Comparison of ENCODE assay signal across 24 mouse cellular contexts in the genomic region with DNA sequence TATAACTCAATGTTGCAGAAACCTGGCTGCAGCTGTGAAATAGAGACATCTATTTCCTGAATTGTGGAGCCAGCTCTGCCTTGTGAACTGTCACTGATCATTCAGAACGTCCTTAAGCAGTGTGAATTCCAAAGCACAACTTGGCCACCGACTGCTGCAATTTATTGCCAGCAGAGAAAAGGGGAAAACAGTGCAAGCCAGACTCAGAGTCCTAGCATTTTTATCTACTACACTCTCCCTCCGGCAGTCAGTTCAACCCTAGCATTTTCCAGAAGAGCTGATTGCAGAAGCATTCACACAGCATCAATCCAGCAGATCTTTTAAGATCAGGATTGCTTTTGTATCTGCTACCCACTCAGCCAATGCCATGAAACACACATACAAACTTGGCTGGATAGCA. TPM values are rescaled to one million over a fixed set of nuclear protein-coding genes. Genes with fewer than 3 reads are reported as not detected.
DNase-seq lines count a peak whose midpoint lies in the region; ATAC-seq and TF ChIP-seq lines count a peak whose summit lies in the region.
"Had no signal": no experiment of that assay in that cellular context is flagged by ENCODE, and none has a peak within 500 bp of the region (broad histone marks: within the 10 kb centered on the region; RNA-seq: fewer than 3 reads in every experiment).

No protein-coding gene starts in this region.

- H3K9ac ChIP-seq in heart, embryonic 12.5 days: peak overlapping the region; percentile 25; the same call in 1 of the 2 replicates
- H3K9ac ChIP-seq in neural tube, embryonic 15.5 days (replicated peaks): no peak overlapping the region
- H3K9ac ChIP-seq: forebrain, embryonic 15.5 days; kidney, embryonic 15.5 days; limb, embryonic 15.5 days; liver, embryonic 14.5 days; lung, embryonic 14.5 days; neural tube, embryonic 12.5 days; stomach, embryonic 15.5 days had no signal

- TF ChIP-seq CTCF in left cerebral cortex, adult 2 months (IDR thresholded peaks at IDR 0.05): no peak
- no peak for TF ChIP-seq CTCF in cortical plate, adult 2 months (IDR thresholded peaks at IDR 0.05; ENCODE audit: extremely low read depth, insufficient read depth, low read length)

- no peak overlapping the region for H3K4me3 ChIP-seq in heart, embryonic 12.5 days
- no peak overlapping the region for H3K4me3 ChIP-seq in left cerebral cortex, adult 2 months
- no peak overlapping the region for H3K4me3 ChIP-seq in cortical plate, adult 2 months (ENCODE audit: insufficient read depth, low read length)
- no peak overlapping the region for H3K4me3 ChIP-seq in neural tube, embryonic 15.5 days (replicated peaks)
- H3K4me3 ChIP-seq: embryonic facial prominence, embryonic 10.5 days; forebrain, embryonic 15.5 days; kidney, embryonic 15.5 days; limb, embryonic 15.5 days; megakaryocyte, embryonic 14.5 days; neural tube, embryonic 12.5 days; stomach, embryonic 15.5 days had no signal

- no peak for TF ChIP-seq POLR2A in cortical plate, adult 2 months (IDR thresholded peaks at IDR 0.05; ENCODE audit: extremely low read depth, insufficient read depth, low read length)

- H3K9me3 ChIP-seq in heart, embryonic 12.5 days (replicated peaks): no peaks in the 10 kb centered on the region
- no peaks in the 10 kb centered on the region for H3K9me3 ChIP-seq in neural tube, embryonic 15.5 days (replicated peaks)
- H3K9me3 ChIP-seq: embryonic facial prominence, embryonic 10.5 days; forebrain, embryonic 15.5 days; kidney, embryonic 15.5 days; limb, embryonic 15.5 days; megakaryocyte, embryonic 14.5 days; neural tube, embryonic 12.5 days; stomach, embryonic 15.5 days had no signal

- no peaks in the 10 kb centered on the region for H3K27me3 ChIP-seq in heart, embryonic 12.5 days (replicated peaks)
- H3K27me3 ChIP-seq in neural tube, embryonic 15.5 days (replicated peaks): no peaks in the 10 kb centered on the region
- H3K27me3 ChIP-seq: forebrain, embryonic 15.5 days; kidney, embryonic 15.5 days; limb, embryonic 15.5 days; megakaryocyte, embryonic 14.5 days; neural tube, embryonic 12.5 days; stomach, embryonic 15.5 days had no signal

- WGBS in heart, embryonic 12.5 days: 31% methylated on average over 3 of the region's 3 CpGs
- 27% methylated on average over 3 of the region's 3 CpGs for WGBS in neural tube, embryonic 15.5 days

- no peaks in the 10 kb centered on the region for H3K36me3 ChIP-seq in heart, embryonic 12.5 days
- H3K36me3 ChIP-seq in neural tube, embryonic 15.5 days: 0 out of 2 replicates have a peak, but pooled peaks cover 2% of the 10 kb centered on the region
- H3K36me3 ChIP-seq: embryonic facial prominence, embryonic 10.5 days; forebrain, embryonic 15.5 days; kidney, embryonic 15.5 days; limb, embryonic 15.5 days; neural tube, embryonic 12.5 days; stomach, embryonic 15.5 days had no signal

- no peak overlapping the region for H3K27ac ChIP-seq in heart, embryonic 12.5 days (ENCODE audit: poor library complexity, severe bottlenecking)
- H3K27ac ChIP-seq in left cerebral cortex, adult 2 months: peak overlapping the region; percentile 41; the same call in 1 of the 2 replicates
- H3K27ac ChIP-seq in cortical plate, adult 2 months (ENCODE audit: insufficient read depth, low read length): 0 out of 2 replicates have a peak overlapping the region, but pooled peaks have one; percentile 35
- peak overlapping the region; percentile 7; the same call in 1 of the 2 replicates for H3K27ac ChIP-seq in neural tube, embryonic 15.5 days (replicated peaks)
- H3K27ac ChIP-seq: embryonic facial prominence, embryonic 10.5 days; forebrain, embryonic 15.5 days; kidney, embryonic 15.5 days; limb, embryonic 15.5 days; liver, embryonic 14.5 days; neural tube, embryonic 12.5 days; stomach, embryonic 15.5 days had no signal

- no peak for ATAC-seq in heart, embryonic 12.5 days (ENCODE audit: insufficient number of reproducible peaks, low FRiP score)
- peak; percentile 5; the same call in 1 of the 2 replicates for ATAC-seq in neural tube, embryonic 15.5 days (ENCODE audit: low FRiP score)
- ATAC-seq: forebrain, embryonic 15.5 days had no signal

- DNase-seq in heart, adult 9 months (ENCODE audit: low spot score in 2 of 2): no peak
- no peak for DNase-seq in left cerebral cortex, adult 2 months (ENCODE audit: extremely low spot score in 1 of 2, low spot score in 2 of 2)
- no peak for DNase-seq in left cerebral cortex, postnatal 25 days (ENCODE audit: low spot score in 2 of 2)
- DNase-seq in embryo, embryonic 9.5 days (ENCODE audit: extremely low spot score): no peak
- DNase-seq: adrenal gland, adult 2 months; cerebellum, adult 9-10 months; gastrocnemius, postnatal 36 days; kidney, adult 11 months; left cerebral cortex, postnatal 4 days; lung, embryonic 14.5 days; lung, postnatal 36 days; thymus, postnatal 25 days had no signal

- no peak overlapping the region for H3K4me2 ChIP-seq in heart, embryonic 12.5 days
- no peak overlapping the region for H3K4me2 ChIP-seq in neural tube, embryonic 15.5 days
- H3K4me2 ChIP-seq: forebrain, embryonic 15.5 days; heart, embryonic 11.5 days; kidney, embryonic 15.5 days; limb, embryonic 15.5 days; lung, embryonic 14.5 days; neural tube, embryonic 12.5 days; stomach, embryonic 15.5 days had no signal

- H3K4me1 ChIP-seq in heart, embryonic 12.5 days (replicated peaks): peaks cover 10% of the 10 kb centered on the region
- peaks cover 10% of the 10 kb centered on the region; the same call in 1 of the 2 replicates for H3K4me1 ChIP-seq in cortical plate, adult 2 months (ENCODE audit: control insufficient read depth, insufficient read depth, low read length)
- peaks cover 15% of the 10 kb centered on the region for H3K4me1 ChIP-seq in neural tube, embryonic 15.5 days
- H3K4me1 ChIP-seq: limb, embryonic 15.5 days; stomach, embryonic 15.5 days had no signal

- intact Hi-C loops in left cerebral cortex, adult 2 months (cut with DNase I): no loop called here
- intact Hi-C loops in left cerebral cortex, postnatal 25 days (cut with DNase I): no loop called here

RNA-seq across cellular contexts. Expression of gene Mfsd6, which starts 13.2 kb away (rescaled TPM):
- 4.3 and 5.4 TPM in 2 replicates for polyA plus RNA-seq in heart, embryonic 12.5 days (2016; fragmentation: Nextera tagmentation; extraction: Ambion mirVana)
- 10 to 100 TPM; 79.0 to 81.7 TPM for total RNA-seq in left cerebral cortex, adult 2 months (2021)
- 10 to 100 TPM; 72.4 to 74.4 TPM for total RNA-seq in left cerebral cortex, postnatal 25 days (2021)
- 45.8 and 47.1 TPM in 2 replicates for polyA plus RNA-seq in cortical plate, adult 2 months (2012; rRNA removed)
- 10.2 and 11.7 TPM in 2 replicates for polyA plus RNA-seq in neural tube, embryonic 15.5 days (2015; fragmentation: Nextera tagmentation; extraction: Ambion mirVana)
